Mouse (Mus musculus): ENCODE data around the gene Slc7a14. TPM values are rescaled to one million over a fixed set of nuclear protein-coding genes. Genes with fewer than 3 reads are reported as not detected.

Slc7a14 gene
- polyA plus RNA-seq, 1 experiment from 2014 or later: 4.1 TPM

DNA sequence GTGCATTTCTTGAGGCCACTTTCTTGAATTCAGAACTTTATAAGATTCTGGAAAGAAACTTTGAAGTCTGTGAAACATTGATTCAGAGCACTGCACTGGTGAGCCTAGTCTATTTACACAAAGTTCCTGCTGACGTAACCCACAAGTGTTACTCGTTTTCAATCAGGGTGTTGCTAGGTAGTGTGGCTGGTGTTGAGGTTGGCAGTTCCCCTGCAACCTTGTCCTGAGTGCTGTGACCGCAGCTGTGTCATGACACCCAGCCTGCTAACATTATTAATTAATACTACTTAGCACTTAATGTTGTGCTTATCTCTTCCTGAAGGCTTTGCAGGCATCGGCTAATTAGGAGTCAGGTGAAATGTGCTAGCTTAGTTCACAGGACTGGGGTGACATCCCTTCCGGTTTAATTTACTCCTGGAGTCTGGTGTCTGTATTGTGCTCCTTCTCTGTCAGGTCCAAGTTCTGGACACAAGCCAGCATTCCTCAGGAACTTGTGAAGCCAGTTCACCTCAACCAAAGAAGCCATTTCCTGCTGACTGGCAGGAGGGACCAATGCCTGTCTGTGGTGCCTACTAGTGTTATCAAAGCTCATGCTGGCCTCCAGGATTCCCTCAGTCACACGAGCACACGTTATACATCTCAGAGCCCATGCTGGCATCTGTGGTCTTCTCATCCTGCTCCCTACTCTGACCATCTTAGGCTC is 50.5 kb downstream of the Slc7a14 start:
- no peaks in the 10 kb centered on the region for H3K27me3 ChIP-seq
- H3K9ac ChIP-seq: no peak overlapping the region
- H3K9me3 ChIP-seq: no peaks in the 10 kb centered on the region
- no peak for ATAC-seq (ENCODE audit: low read depth)
- no peak overlapping the region for H3K4me3 ChIP-seq
- 0 out of 2 replicates have a peak, but pooled peaks cover 7% of the 10 kb centered on the region for H3K36me3 ChIP-seq
- 0 out of 2 replicates have a peak overlapping the region, but pooled peaks have one; percentile 33 for H3K27ac ChIP-seq (replicated peaks)
- WGBS: 82% methylated on average over 7 of the region's 7 CpGs
- H3K4me2 ChIP-seq: no peak overlapping the region
- peaks cover 24% of the 10 kb centered on the region for H3K4me1 ChIP-seq (replicated peaks)

GRCm38 (mm10) chr3:31254427-31254826 is 55.8 kb downstream of the Slc7a14 start:
- Histone ChIP-seq H3K4me1 (replicated peaks) (no peaks in the 10 kb centered on the region), H3K9ac (no peak overlapping the region), H3K4me3 (no peak overlapping the region), H3K4me2 (no peak overlapping the region), H3K27me3 (no peaks in the 10 kb centered on the region), H3K27ac (replicated peaks) (no peak overlapping the region), H3K36me3 (0 out of 2 replicates have a peak, but pooled peaks cover 7% of the 10 kb centered on the region), H3K9me3 (no peaks in the 10 kb centered on the region)
- no peak for ATAC-seq (ENCODE audit: low read depth)
- WGBS: 83% methylated on average over 7 of the region's 7 CpGs

- Histone ChIP-seq H3K36me3 (0 out of 2 replicates have a peak, but pooled peaks cover 7% of the 10 kb centered on the region), H3K27ac (replicated peaks) (no peak overlapping the region), H3K9me3 (no peaks in the 10 kb centered on the region), H3K27me3 (no peaks in the 10 kb centered on the region), H3K4me2 (no peak overlapping the region), H3K9ac (no peak overlapping the region), H3K4me3 (no peak overlapping the region), H3K4me1 (replicated peaks) (no peaks in the 10 kb centered on the region)
- no peak for ATAC-seq (ENCODE audit: low read depth)
- 90% methylated on average over 9 of the region's 9 CpGs for WGBS
Measured at GRCm38 (mm10) chr3:31253862-31254261, 56.3 kb downstream of the Slc7a14 start.

GRCm38 (mm10) chr3:31252566-31252965 is 57.6 kb downstream of the Slc7a14 start:
- H3K4me3 ChIP-seq: no peak overlapping the region
- H3K9me3 ChIP-seq: no peaks in the 10 kb centered on the region
- H3K27ac ChIP-seq (replicated peaks): no peak overlapping the region
- WGBS: 74% methylated on average over 3 of the region's 3 CpGs
- H3K9ac ChIP-seq: no peak overlapping the region
- 0 out of 2 replicates have a peak, but pooled peaks cover 7% of the 10 kb centered on the region for H3K36me3 ChIP-seq
- no peak for ATAC-seq (ENCODE audit: low read depth)
- H3K4me1 ChIP-seq (replicated peaks): no peaks in the 10 kb centered on the region
- H3K4me2 ChIP-seq: no peak overlapping the region
- no peaks in the 10 kb centered on the region for H3K27me3 ChIP-seq

DNA sequence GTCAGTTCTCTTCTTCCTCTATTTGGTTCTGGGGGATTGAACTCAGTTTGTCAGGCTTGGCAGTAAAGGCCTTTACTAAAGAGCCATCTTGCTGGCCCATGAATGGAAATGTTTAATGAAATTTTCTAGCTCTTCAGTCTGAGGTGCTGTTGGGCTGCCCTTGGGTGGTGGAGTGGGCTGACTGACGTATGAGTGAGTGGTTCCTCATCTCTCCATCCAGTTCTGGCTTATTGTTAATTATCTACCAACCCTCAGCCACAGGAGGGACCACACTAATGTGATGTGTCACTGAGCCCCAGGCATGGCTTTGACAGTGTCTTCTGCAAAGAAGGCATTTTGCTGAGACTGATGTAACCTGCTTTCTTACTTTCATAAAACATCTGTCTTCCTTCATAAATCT is 66.7 kb downstream of the Slc7a14 start:
- Histone ChIP-seq H3K27ac (replicated peaks) (no peak overlapping the region), H3K9ac (no peak overlapping the region), H3K4me2 (no peak overlapping the region), H3K4me1 (replicated peaks) (no peaks in the 10 kb centered on the region; the same call in 1 of the 2 replicates), H3K27me3 (no peaks in the 10 kb centered on the region), H3K9me3 (no peaks in the 10 kb centered on the region), H3K4me3 (no peak overlapping the region), H3K36me3 (no peaks in the 10 kb centered on the region)
- WGBS: 71% methylated on average over 1 of the region's 1 CpGs
- no peak for ATAC-seq (ENCODE audit: low read depth)

- Histone ChIP-seq H3K9me3 (no peaks in the 10 kb centered on the region), H3K4me1 (replicated peaks) (no peaks in the 10 kb centered on the region; the same call in 1 of the 2 replicates), H3K4me2 (no peak overlapping the region), H3K9ac (no peak overlapping the region), H3K27me3 (no peaks in the 10 kb centered on the region), H3K27ac (replicated peaks) (no peak overlapping the region), H3K36me3 (peaks cover 10% of the 10 kb centered on the region), H3K4me3 (no peak overlapping the region)
- 89% methylated on average over 8 of the region's 8 CpGs for WGBS
- no peak for ATAC-seq (ENCODE audit: low read depth)
Measured at GRCm38 (mm10) chr3:31240840-31241239, 69.3 kb downstream of the Slc7a14 start.

- no peak overlapping the region for H3K4me2 ChIP-seq
- no peak overlapping the region for H3K9ac ChIP-seq
- 89% methylated on average over 3 of the region's 3 CpGs for WGBS
- H3K9me3 ChIP-seq: no peaks in the 10 kb centered on the region
- no peak overlapping the region for H3K27ac ChIP-seq (replicated peaks)
- no peak for ATAC-seq (ENCODE audit: low read depth)
- no peaks in the 10 kb centered on the region; the same call in 1 of the 2 replicates for H3K4me1 ChIP-seq (replicated peaks)
- no peaks in the 10 kb centered on the region for H3K27me3 ChIP-seq
- no peak overlapping the region for H3K4me3 ChIP-seq
- H3K36me3 ChIP-seq: peaks cover 14% of the 10 kb centered on the region
Measured at GRCm38 (mm10) chr3:31239645-31240044, 70.5 kb downstream of the Slc7a14 start.

DNA sequence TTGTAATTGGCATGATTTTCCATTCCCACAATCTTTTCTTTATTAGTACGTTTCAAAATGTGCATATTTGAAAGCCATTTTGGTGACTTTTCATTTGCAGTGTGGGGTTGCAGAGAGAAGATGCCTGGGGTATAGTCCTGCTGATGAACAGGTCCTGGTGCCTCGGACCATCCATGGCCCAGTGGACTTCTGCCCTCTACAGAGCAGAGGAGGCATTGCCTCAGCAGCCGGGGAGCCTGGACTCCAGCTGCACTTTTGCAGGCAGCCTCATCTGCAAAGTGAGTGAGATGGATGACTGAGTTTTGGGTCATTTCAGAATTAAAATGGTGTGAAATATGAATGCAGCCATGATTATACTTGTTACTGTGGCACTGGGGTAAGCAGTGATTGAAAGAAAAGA is 72.2 kb downstream of the Slc7a14 start:
- H3K4me3 ChIP-seq: no peak overlapping the region
- 40% methylated on average over 3 of the region's 3 CpGs for WGBS
- no peak for ATAC-seq (ENCODE audit: low read depth)

DNA sequence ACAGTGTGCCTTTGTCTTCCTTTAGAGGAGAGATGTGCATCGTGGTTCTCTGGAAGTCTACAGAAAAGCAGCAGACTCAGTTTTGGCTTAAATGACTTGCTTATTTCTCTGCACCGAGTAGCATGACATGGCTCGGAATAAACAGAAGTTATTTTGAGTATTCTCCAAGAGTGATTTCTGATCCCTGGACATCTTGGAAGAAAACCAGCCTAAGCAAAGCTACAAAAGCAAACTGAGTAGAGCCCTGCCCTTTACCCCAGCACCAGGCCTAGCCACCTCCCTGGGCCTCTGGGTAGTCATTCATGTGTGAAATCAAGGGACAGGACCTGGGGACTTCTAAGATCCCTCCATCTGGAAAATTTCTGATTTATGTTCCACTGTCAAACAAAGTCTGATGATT is 74.0 kb downstream of the Slc7a14 start:
- Histone ChIP-seq H3K9me3 (no peaks in the 10 kb centered on the region), H3K27me3 (no peaks in the 10 kb centered on the region), H3K4me3 (no peak overlapping the region), H3K4me1 (replicated peaks) (no peaks in the 10 kb centered on the region), H3K9ac (no peak overlapping the region), H3K4me2 (no peak overlapping the region), H3K27ac (replicated peaks) (no peak overlapping the region), H3K36me3 (peaks cover 14% of the 10 kb centered on the region)
- WGBS: 84% methylated on average over 3 of the region's 3 CpGs
- no peak for ATAC-seq (ENCODE audit: low read depth)

More for the DNA sequence above, 72.2 kb downstream of the Slc7a14 start:
- no peaks in the 10 kb centered on the region for H3K27me3 ChIP-seq
- H3K27ac ChIP-seq (replicated peaks): no peak overlapping the region
- no peaks in the 10 kb centered on the region for H3K4me1 ChIP-seq (replicated peaks)
- no peak overlapping the region for H3K9ac ChIP-seq
- no peaks in the 10 kb centered on the region for H3K9me3 ChIP-seq
- peaks cover 14% of the 10 kb centered on the region for H3K36me3 ChIP-seq
- H3K4me2 ChIP-seq: no peak overlapping the region

DNA sequence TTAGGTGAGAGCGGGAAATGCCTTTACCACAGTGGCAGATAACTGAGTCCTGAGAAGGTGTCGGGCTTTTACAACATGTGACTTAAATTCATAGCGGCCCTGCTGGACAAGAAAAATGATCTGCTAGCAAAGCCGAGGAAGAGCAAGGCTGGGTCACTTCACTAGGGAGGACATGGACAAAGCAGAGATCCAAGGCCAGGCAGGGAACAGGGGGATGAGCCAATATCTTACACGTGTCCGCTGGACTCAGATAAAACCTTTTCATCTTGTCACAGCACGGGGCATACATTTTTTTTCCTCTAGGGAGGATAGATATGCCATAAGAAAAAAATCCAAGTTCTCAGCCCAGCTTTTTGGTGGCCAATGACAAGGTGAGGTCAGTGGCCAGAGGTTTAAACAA is 75.8 kb downstream of the Slc7a14 start:
- no peaks in the 10 kb centered on the region for H3K9me3 ChIP-seq
- no peaks in the 10 kb centered on the region for H3K4me1 ChIP-seq (replicated peaks)
- peaks cover 19% of the 10 kb centered on the region for H3K36me3 ChIP-seq
- H3K4me2 ChIP-seq: no peak overlapping the region
- WGBS: 83% methylated on average over 7 of the region's 7 CpGs
- H3K27me3 ChIP-seq: no peaks in the 10 kb centered on the region
- H3K27ac ChIP-seq (replicated peaks): no peak overlapping the region
- ATAC-seq (ENCODE audit: low read depth): no peak
- H3K4me3 ChIP-seq: no peak overlapping the region
- no peak overlapping the region for H3K9ac ChIP-seq

GRCm38 (mm10) chr3:31233746-31234312 is 76.3 kb downstream of the Slc7a14 start:
- Histone ChIP-seq H3K9ac (no peak overlapping the region), H3K4me3 (no peak overlapping the region), H3K27me3 (no peaks in the 10 kb centered on the region), H3K4me2 (no peak overlapping the region), H3K4me1 (replicated peaks) (no peaks in the 10 kb centered on the region), H3K27ac (replicated peaks) (no peak overlapping the region), H3K36me3 (peaks cover 19% of the 10 kb centered on the region), H3K9me3 (no peaks in the 10 kb centered on the region)
- ATAC-seq (ENCODE audit: low read depth): no peak
- 86% methylated on average over 2 of the region's 2 CpGs for WGBS

GRCm38 (mm10) chr3:31229281-31229680 is 80.9 kb downstream of the Slc7a14 start:
- WGBS: 70% methylated on average over 5 of the region's 5 CpGs
- Histone ChIP-seq H3K27ac (replicated peaks) (no peak overlapping the region), H3K9ac (no peak overlapping the region), H3K4me1 (replicated peaks) (no peaks in the 10 kb centered on the region), H3K4me3 (no peak overlapping the region), H3K9me3 (no peaks in the 10 kb centered on the region), H3K4me2 (no peak overlapping the region), H3K36me3 (peaks cover 23% of the 10 kb centered on the region), H3K27me3 (no peaks in the 10 kb centered on the region)
- ATAC-seq (ENCODE audit: low read depth): no peak

Data from neural tube, embryonic 13.5 days (tissue).